Mouse (Mus musculus) lung, adult 2 months (tissue): ENCODE measurements around the gene Tap1. TPM values are rescaled to one million over a fixed set of nuclear protein-coding genes. Genes with fewer than 3 reads are reported as not detected.
"Not testable (repeated sequence)": the region's sequence is repeated elsewhere in the genome, so short reads cannot be mapped to it uniquely, and the experiment has no call there.

Experiments used
- DNase-seq: peaks from one replicate; pipeline ENCODE4 v3.0.0; 2022
- H3K4me1 ChIP-seq: fragments of 200-500 bp; 2 replicates; pipeline ENCODE4 v1.6.1; 2011; ENCODE audit warnings: low read length; ENCODE audit not compliant: control insufficient read depth, insufficient read depth
- H3K4me3 ChIP-seq: fragments of 200-500 bp; replicated peaks from 2 replicates; pipeline ENCODE3; 2011; ENCODE audit warnings: low read depth, mild to moderate bottlenecking, control low read depth, low read length; ENCODE audit errors: extremely low read depth
- CTCF ChIP-seq: fragments of 200-500 bp; IDR thresholded peaks from 2 replicates; pipeline ENCODE4 v1.5.1; 2011; ENCODE audit warnings: mild to moderate bottlenecking, low read length, control low read depth; ENCODE audit not compliant: insufficient read depth
- POLR2A ChIP-seq: fragments of 200-500 bp; IDR thresholded peaks from 2 replicates; pipeline ENCODE4 v1.6.1; 2011; ENCODE audit warnings: low read depth, mild to moderate bottlenecking, control low read depth, low read length, borderline replicate concordance; ENCODE audit errors: extremely low read depth
- WGBS: fragments of 180-500 bp; shearing (Covaris S2); methylation state at CpG from one replicate; pipeline ENCODE4 v1.1.7; 2018; 5-methylcytosine and 5-hydroxymethylcytosine counted together
- polyA plus RNA-seq: library from polyadenylated mRNA; depleted of rRNA; stranded (reverse); fragments of >200 nt; gene quantifications from 2 replicates; pipeline ENCODE4 v1.2.3, GENCODE M21; 2012

Gene Tap1
- polyA plus RNA-seq, 1 experiment, result 45.1 TPM

- TF ChIP-seq CTCF, result no peak
- TF ChIP-seq POLR2A, result no peak
- no peaks in the 10 kb centered on the region for H3K4me1 ChIP-seq
- DNase-seq, result no peak
- WGBS, result 87% methylated on average over 3 of the region's 3 CpGs
- H3K4me3 ChIP-seq, result no peak overlapping the region
Measured at GRCm38 (mm10) chr17:34224816-34225215, 37.5 kb downstream of the Tap1 start.

- Histone ChIP-seq H3K4me1 (no peaks in the 10 kb centered on the region), H3K4me3 (no peak overlapping the region)
- DNase-seq, result no peak
- WGBS, result 96% methylated on average over 8 of the region's 8 CpGs
- TF ChIP-seq POLR2A (no peak), CTCF (no peak)
Measured at GRCm38 (mm10) chr17:34225426-34225825, 38.1 kb downstream of the Tap1 start.

- 98% methylated on average over 17 of the region's 23 CpGs for WGBS
- not testable (repeated sequence) for H3K4me3 ChIP-seq, H3K4me1 ChIP-seq, DNase-seq
Measured at GRCm38 (mm10) chr17:34225911-34226310, 38.6 kb downstream of the Tap1 start.

- WGBS, result 95% methylated on average over 9 of the region's 9 CpGs
- H3K4me1 ChIP-seq, DNase-seq, H3K4me3 ChIP-seq: not testable (repeated sequence)
Measured at GRCm38 (mm10) chr17:34230971-34231370, 43.6 kb downstream of the Tap1 start.

GRCm38 (mm10) chr17:34232021-34232420, 44.7 kb downstream of the Tap1 start:
- not testable (repeated sequence) for DNase-seq, H3K4me3 ChIP-seq, H3K4me1 ChIP-seq
- 89% methylated on average over 6 of the region's 7 CpGs for WGBS

- H3K4me1 ChIP-seq, result peaks cover 6% of the 10 kb centered on the region; the same call in 1 of the 2 replicates
- no peak overlapping the region for H3K4me3 ChIP-seq
- TF ChIP-seq CTCF (peak; percentile 96), POLR2A (no peak)
- WGBS, result 20% methylated on average over 9 of the region's 9 CpGs
- DNase-seq, result peak; percentile 76
Measured at GRCm38 (mm10) chr17:34234926-34235325, 47.6 kb downstream of the Tap1 start.

GRCm38 (mm10) chr17:34236691-34237090, 49.3 kb downstream of the Tap1 start:
- DNase-seq, result no peak
- Histone ChIP-seq H3K4me1 (peaks cover 6% of the 10 kb centered on the region; the same call in 1 of the 2 replicates), H3K4me3 (no peak overlapping the region)
- 69% methylated on average over 5 of the region's 5 CpGs for WGBS
- TF ChIP-seq POLR2A, result no peak

GRCm38 (mm10) chr17:34237741-34238140, 50.4 kb downstream of the Tap1 start:
- TF ChIP-seq CTCF (no peak), POLR2A (no peak)
- peaks cover 6% of the 10 kb centered on the region; the same call in 1 of the 2 replicates for H3K4me1 ChIP-seq
- H3K4me3 ChIP-seq, result no peak overlapping the region
- 74% methylated on average over 3 of the region's 3 CpGs for WGBS
- no peak for DNase-seq

- H3K4me1 ChIP-seq, result peaks cover 6% of the 10 kb centered on the region; the same call in 1 of the 2 replicates
- no peak for DNase-seq
- WGBS, result 62% methylated on average over 3 of the region's 3 CpGs
- peak within 1 kb of the TSS; percentile 33 for H3K4me3 ChIP-seq
- TF ChIP-seq CTCF (no peak), POLR2A (no peak)
Measured at GRCm38 (mm10) chr17:34238706-34239105, 51.4 kb downstream of the Tap1 start, which contains the start of gene H2-Ob. TSS of gene H2-Ob (plus strand) at chr17:34238903.

GRCm38 (mm10) chr17:34239601-34240041, 52.3 kb downstream of the Tap1 start:
- H3K4me1 ChIP-seq, result peaks cover 6% of the 10 kb centered on the region; the same call in 1 of the 2 replicates
- whole genome bisulfite sequencing, result 25% methylated on average over 10 of the region's 10 CpGs
- no peak for DNase-seq
- H3K4me3 ChIP-seq, result peak overlapping the region; percentile 54
- TF ChIP-seq CTCF (no peak), POLR2A (peak; percentile 31; the same call in 1 of the 2 replicates)

- no peak for TF ChIP-seq POLR2A
- TF ChIP-seq CTCF, result no peak
- Histone ChIP-seq H3K4me3 (peak overlapping the region; percentile 54), H3K4me1 (peaks cover 6% of the 10 kb centered on the region; the same call in 1 of the 2 replicates)
- WGBS, result 45% methylated on average over 3 of the region's 3 CpGs
- DNase-seq, result no peak
Measured at GRCm38 (mm10) chr17:34240366-34240765, 53.0 kb downstream of the Tap1 start.
